Mouse (Mus musculus): ENCODE measurements around the gene Vamp9. TPM values are rescaled to one million over a fixed set of nuclear protein-coding genes. Genes with fewer than 3 reads are reported as not detected.

The Vamp9 gene
- polyA plus RNA-seq, 1 experiment from 2014 or later = 1.0 TPM

GRCm38 (mm10) chr5:99882441-99882840, 23.6 kb upstream of the Vamp9 start:
- H3K36me3 ChIP-seq (replicated peaks; ENCODE audit: control insufficient read depth, insufficient read depth) = no peaks in the 10 kb centered on the region
- ATAC-seq (ENCODE audit: low FRiP score) (no peak), DNase-seq (ENCODE audit: low spot score) (no peak)
- peaks cover 4% of the 10 kb centered on the region for H3K4me1 ChIP-seq (replicated peaks; ENCODE audit: control insufficient read depth, insufficient read depth, low read length)
- no peak overlapping the region for H3K9ac ChIP-seq
- no peak overlapping the region for H3K4me3 ChIP-seq (replicated peaks; ENCODE audit: low read length)
- 92% methylated on average over 3 of the region's 3 CpGs for WGBS
- H3K4me2 ChIP-seq (replicated peaks) = no peak overlapping the region
- no peaks in the 10 kb centered on the region for H3K9me3 ChIP-seq (ENCODE audit: control insufficient read depth, low read length)
- H3K27me3 ChIP-seq (ENCODE audit: control insufficient read depth, insufficient read depth, low read length) = no peaks in the 10 kb centered on the region
- H3K27ac ChIP-seq = no peak overlapping the region

GRCm38 (mm10) chr5:99884035-99884434, 22.0 kb upstream of the Vamp9 start:
- ATAC-seq (ENCODE audit: low FRiP score) = no peak
- WGBS = 95% methylated on average over 4 of the region's 4 CpGs

GRCm38 (mm10) chr5:99887133-99887532, 18.9 kb upstream of the Vamp9 start:
- ATAC-seq (ENCODE audit: low FRiP score) (no peak), DNase-seq (ENCODE audit: low spot score) (no peak)
- H3K27me3 ChIP-seq (ENCODE audit: control insufficient read depth, insufficient read depth, low read length) = no peaks in the 10 kb centered on the region
- no peaks in the 10 kb centered on the region for H3K4me1 ChIP-seq (replicated peaks; ENCODE audit: control insufficient read depth, insufficient read depth, low read length)
- 76% methylated on average over 1 of the region's 1 CpGs for WGBS
- H3K9me3 ChIP-seq (ENCODE audit: control insufficient read depth, low read length) = no peaks in the 10 kb centered on the region
- H3K4me3 ChIP-seq (replicated peaks; ENCODE audit: low read length) = no peak overlapping the region
- H3K9ac ChIP-seq = no peak overlapping the region
- no peaks in the 10 kb centered on the region for H3K36me3 ChIP-seq (replicated peaks; ENCODE audit: control insufficient read depth, insufficient read depth)
- H3K27ac ChIP-seq = no peak overlapping the region
- H3K4me2 ChIP-seq (replicated peaks) = no peak overlapping the region

More at GRCm38 (mm10) chr5:99884035-99884434, 22.0 kb upstream of the Vamp9 start:
- H3K9me3 ChIP-seq (ENCODE audit: control insufficient read depth, low read length) = no peaks in the 10 kb centered on the region
- DNase-seq (ENCODE audit: low spot score) = no peak
- no peaks in the 10 kb centered on the region for H3K27me3 ChIP-seq (ENCODE audit: control insufficient read depth, insufficient read depth, low read length)
- no peaks in the 10 kb centered on the region for H3K4me1 ChIP-seq (replicated peaks; ENCODE audit: control insufficient read depth, insufficient read depth, low read length)
- no peak overlapping the region for H3K4me3 ChIP-seq (replicated peaks; ENCODE audit: low read length)
- H3K36me3 ChIP-seq (replicated peaks; ENCODE audit: control insufficient read depth, insufficient read depth) = no peaks in the 10 kb centered on the region
- H3K9ac ChIP-seq = no peak overlapping the region
- H3K27ac ChIP-seq = no peak overlapping the region
- H3K4me2 ChIP-seq (replicated peaks) = no peak overlapping the region

- H3K4me2 ChIP-seq (replicated peaks) = no peak overlapping the region
- no peak overlapping the region for H3K9ac ChIP-seq
- no peaks in the 10 kb centered on the region for H3K4me1 ChIP-seq (replicated peaks; ENCODE audit: control insufficient read depth, insufficient read depth, low read length)
- ATAC-seq (ENCODE audit: low FRiP score) (no peak), DNase-seq (ENCODE audit: low spot score) (peak; percentile 85)
- H3K9me3 ChIP-seq (ENCODE audit: control insufficient read depth, low read length) = no peaks in the 10 kb centered on the region
- no peaks in the 10 kb centered on the region for H3K27me3 ChIP-seq (ENCODE audit: control insufficient read depth, insufficient read depth, low read length)
- WGBS = 69% methylated on average over 12 of the region's 12 CpGs
- H3K4me3 ChIP-seq (replicated peaks; ENCODE audit: low read length) = no peak overlapping the region
- no peak overlapping the region for H3K27ac ChIP-seq
- H3K36me3 ChIP-seq (replicated peaks; ENCODE audit: control insufficient read depth, insufficient read depth) = no peaks in the 10 kb centered on the region
These were observed 14.3 kb upstream of the Vamp9 start for GRCm38 (mm10) chr5:99891516-99892441.

GRCm38 (mm10) chr5:99900041-99900440, 6.0 kb upstream of the Vamp9 start:
- Histone ChIP-seq H3K27ac (no peak overlapping the region), H3K4me1 (replicated peaks; ENCODE audit: control insufficient read depth, insufficient read depth, low read length) (no peaks in the 10 kb centered on the region), H3K4me2 (replicated peaks) (no peak overlapping the region), H3K9ac (no peak overlapping the region), H3K36me3 (replicated peaks; ENCODE audit: control insufficient read depth, insufficient read depth) (no peaks in the 10 kb centered on the region), H3K27me3 (ENCODE audit: control insufficient read depth, insufficient read depth, low read length) (no peaks in the 10 kb centered on the region), H3K9me3 (ENCODE audit: control insufficient read depth, low read length) (no peaks in the 10 kb centered on the region), H3K4me3 (replicated peaks; ENCODE audit: low read length) (no peak overlapping the region)
- ATAC-seq (ENCODE audit: low FRiP score) (peak; percentile 87), DNase-seq (ENCODE audit: low spot score) (peak; percentile 84)
- 11% methylated on average over 6 of the region's 6 CpGs for WGBS

- no peak overlapping the region for H3K9ac ChIP-seq
- no peaks in the 10 kb centered on the region for H3K27me3 ChIP-seq (ENCODE audit: control insufficient read depth, insufficient read depth, low read length)
- H3K4me2 ChIP-seq (replicated peaks) = peak overlapping the region; percentile 57
- H3K9me3 ChIP-seq (ENCODE audit: control insufficient read depth, low read length) = no peaks in the 10 kb centered on the region
- H3K27ac ChIP-seq = no peak overlapping the region
- H3K4me3 ChIP-seq (replicated peaks; ENCODE audit: low read length) = no peak overlapping the region
- ATAC-seq (ENCODE audit: low FRiP score) (no peak), DNase-seq (ENCODE audit: low spot score) (no peak)
- no peaks in the 10 kb centered on the region for H3K4me1 ChIP-seq (replicated peaks; ENCODE audit: control insufficient read depth, insufficient read depth, low read length)
- 72% methylated on average over 7 of the region's 7 CpGs for WGBS
- H3K36me3 ChIP-seq (replicated peaks; ENCODE audit: control insufficient read depth, insufficient read depth) = no peaks in the 10 kb centered on the region
These were observed 323 bp upstream of the Vamp9 start for GRCm38 (mm10) chr5:99905731-99906130.

- Histone ChIP-seq H3K9me3 (ENCODE audit: control insufficient read depth, low read length) (no peaks in the 10 kb centered on the region), H3K9ac (no peak overlapping the region), H3K27me3 (ENCODE audit: control insufficient read depth, insufficient read depth, low read length) (no peaks in the 10 kb centered on the region), H3K4me3 (replicated peaks; ENCODE audit: low read length) (no peak overlapping the region), H3K36me3 (replicated peaks; ENCODE audit: control insufficient read depth, insufficient read depth) (no peaks in the 10 kb centered on the region), H3K27ac (no peak overlapping the region), H3K4me1 (replicated peaks; ENCODE audit: control insufficient read depth, insufficient read depth, low read length) (no peaks in the 10 kb centered on the region), H3K4me2 (replicated peaks) (no peak overlapping the region)
- DNase-seq (ENCODE audit: low spot score) (peak; percentile 22), ATAC-seq (ENCODE audit: low FRiP score) (no peak)
- 58% methylated on average over 7 of the region's 7 CpGs for WGBS
These were observed 9.4 kb downstream of the Vamp9 start for GRCm38 (mm10) chr5:99915494-99915893.

GRCm38 (mm10) chr5:99922033-99922432, 16.0 kb downstream of the Vamp9 start:
- H3K36me3 ChIP-seq (replicated peaks; ENCODE audit: control insufficient read depth, insufficient read depth) = no peaks in the 10 kb centered on the region
- no peaks in the 10 kb centered on the region for H3K27me3 ChIP-seq (ENCODE audit: control insufficient read depth, insufficient read depth, low read length)
- DNase-seq (ENCODE audit: low spot score) = no peak
- no peak overlapping the region for H3K4me2 ChIP-seq (replicated peaks)
- no peak overlapping the region for H3K9ac ChIP-seq
- no peak overlapping the region for H3K4me3 ChIP-seq (replicated peaks; ENCODE audit: low read length)
- WGBS = 69% methylated on average over 8 of the region's 8 CpGs
- no peaks in the 10 kb centered on the region for H3K9me3 ChIP-seq (ENCODE audit: control insufficient read depth, low read length)
- no peak overlapping the region for H3K27ac ChIP-seq
- ATAC-seq (ENCODE audit: low FRiP score) = no peak
- no peaks in the 10 kb centered on the region for H3K4me1 ChIP-seq (replicated peaks; ENCODE audit: control insufficient read depth, insufficient read depth, low read length)

- Histone ChIP-seq H3K4me3 (replicated peaks; ENCODE audit: low read length) (no peak overlapping the region), H3K4me1 (replicated peaks; ENCODE audit: control insufficient read depth, insufficient read depth, low read length) (no peaks in the 10 kb centered on the region), H3K4me2 (replicated peaks) (no peak overlapping the region), H3K36me3 (replicated peaks; ENCODE audit: control insufficient read depth, insufficient read depth) (no peaks in the 10 kb centered on the region), H3K9ac (no peak overlapping the region), H3K27me3 (ENCODE audit: control insufficient read depth, insufficient read depth, low read length) (no peaks in the 10 kb centered on the region), H3K9me3 (ENCODE audit: control insufficient read depth, low read length) (no peaks in the 10 kb centered on the region), H3K27ac (no peak overlapping the region)
- no peak for ATAC-seq (ENCODE audit: low FRiP score)
- no peak for DNase-seq (ENCODE audit: low spot score)
- 53% methylated on average over 4 of the region's 4 CpGs for WGBS
These were observed 21.9 kb downstream of the Vamp9 start for GRCm38 (mm10) chr5:99927951-99928350.
